Mouse (Mus musculus): Measurements from ENCODE around the gene Ajm1.
A peak's percentile ranks its signal among the peaks of the same experiment; 100 is the strongest.

DNA sequence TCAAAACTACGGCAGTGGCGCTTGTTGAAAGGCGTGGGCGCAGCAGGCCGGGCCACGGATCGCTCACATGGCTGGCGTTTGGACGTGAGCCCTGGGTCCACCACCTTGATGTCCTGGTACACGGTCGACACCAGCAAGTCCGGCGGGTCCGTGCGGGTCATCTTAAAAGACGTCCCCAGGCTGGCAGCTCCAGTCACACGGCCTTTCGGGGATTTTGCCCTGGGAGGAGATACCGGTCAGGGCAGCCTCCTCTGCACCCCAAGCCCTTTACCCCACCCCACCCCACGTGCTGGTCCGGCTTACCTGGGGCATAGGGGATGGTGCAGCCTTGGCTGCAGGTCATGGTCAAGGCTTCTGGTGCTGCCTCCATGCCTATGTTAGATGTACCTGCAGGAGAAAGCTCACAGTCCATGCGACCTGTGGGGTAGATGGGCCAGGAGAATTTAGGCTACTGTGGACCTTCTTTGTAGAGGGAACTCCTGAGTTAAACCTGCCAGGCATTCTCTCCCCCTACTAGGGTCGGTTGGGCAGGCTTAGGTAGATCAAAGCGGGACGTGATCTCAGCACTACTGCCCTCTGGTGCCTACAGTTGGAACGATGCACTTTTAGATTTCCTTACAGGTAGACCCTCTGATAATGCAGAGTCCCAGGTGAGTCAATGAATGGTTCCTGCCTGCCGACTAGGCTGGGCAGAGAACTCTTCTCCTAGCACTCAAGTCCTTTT, 1.7 kb downstream of the Ajm1 start:
- TF ChIP-seq POLR2A (IDR thresholded peaks at IDR 0.05; ENCODE audit: extremely low read depth, insufficient read depth, low read length) (no peak), CTCF (IDR thresholded peaks at IDR 0.05; ENCODE audit: extremely low read depth, insufficient read depth, low read length) (peak; percentile 64)
